Mouse (Mus musculus): ENCODE results near the gene Nxn. TPM values are rescaled to one million over a fixed set of nuclear protein-coding genes. Genes with fewer than 3 reads are reported as not detected.

The Nxn gene
- polyA plus RNA-seq, 1 experiment, result 10.6 TPM

- peak; percentile 79 for DNase-seq
- peaks cover 7% of the 10 kb centered on the region; the same call in 1 of the 2 replicates for H3K4me1 ChIP-seq (ENCODE audit: control insufficient read depth, insufficient read depth, low read length)
Observed at GRCm38 (mm10) chr11:76374491-76375185, 24.3 kb downstream of the Nxn start.

DNA sequence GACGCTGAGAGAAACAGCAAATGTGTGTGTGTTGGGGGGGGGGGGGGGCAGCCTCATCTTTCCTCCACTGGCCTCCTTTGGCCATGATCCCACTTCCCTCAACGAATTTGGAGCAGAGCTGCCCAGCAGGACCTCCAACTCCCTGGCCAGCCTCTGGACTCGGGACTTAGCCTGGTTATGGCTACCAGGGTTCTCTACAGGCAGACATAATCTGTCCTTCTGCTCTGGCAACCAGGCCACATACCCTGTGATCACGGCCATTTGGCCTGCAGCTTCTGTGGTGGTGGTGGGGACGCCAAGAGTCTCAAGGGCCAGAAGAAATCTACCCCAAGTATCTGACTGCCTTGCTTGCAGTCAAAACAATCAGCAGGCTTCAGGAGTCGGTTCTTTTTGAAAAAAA lies 26.4 kb downstream of the Nxn start:
- no peak for TF ChIP-seq CTCF (conservative IDR thresholded peaks at IDR 0.05; ENCODE audit: insufficient read depth, insufficient read length, low read depth, low read length)
- TF ChIP-seq POLR2A (IDR thresholded peaks at IDR 0.05; ENCODE audit: low read depth, low read length), result no peak
- no peak overlapping the region for H3K27ac ChIP-seq (ENCODE audit: insufficient read depth, low read depth, low read length)
- 65% methylated on average over 6 of the region's 6 CpGs for WGBS

More at GRCm38 (mm10) chr11:76374491-76375185, 24.3 kb downstream of the Nxn start:
- H3K4me3 ChIP-seq (ENCODE audit: insufficient read depth, low read depth, low read length), result no peak overlapping the region
- H3K27ac ChIP-seq (ENCODE audit: insufficient read depth, low read depth, low read length), result peak overlapping the region; percentile 65
- H3K27me3 ChIP-seq (replicated peaks; ENCODE audit: control insufficient read depth, insufficient read depth, low read length), result no peaks in the 10 kb centered on the region
- no peak for TF ChIP-seq POLR2A (IDR thresholded peaks at IDR 0.05; ENCODE audit: low read depth, low read length)
- no peak for TF ChIP-seq CTCF (conservative IDR thresholded peaks at IDR 0.05; ENCODE audit: insufficient read depth, insufficient read length, low read depth, low read length)
- H3K36me3 ChIP-seq (ENCODE audit: control insufficient read depth, insufficient read depth, low read length), result no peaks in the 10 kb centered on the region
- 46% methylated on average over 17 of the region's 17 CpGs for WGBS

DNA sequence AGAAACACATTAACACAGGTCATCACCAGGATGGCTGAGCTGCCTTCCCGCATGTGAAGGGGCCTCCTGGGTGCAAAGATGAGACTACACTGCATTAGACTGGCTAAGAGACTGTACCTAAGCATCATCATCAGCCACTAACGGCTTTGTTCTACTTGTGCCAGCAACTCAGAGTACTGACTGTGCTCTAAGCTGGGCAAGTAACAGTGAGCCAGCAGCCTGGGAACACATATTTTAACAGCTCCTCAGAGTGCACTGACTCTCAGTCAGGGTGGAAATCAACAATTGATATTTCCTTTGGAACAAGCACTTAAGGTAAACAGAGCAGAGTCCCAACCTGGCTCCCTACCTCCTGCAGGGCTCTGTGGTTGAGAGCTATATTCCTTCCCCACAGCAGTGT lies 26.8 kb downstream of the Nxn start:
- 50% methylated on average over 2 of the region's 2 CpGs for WGBS

More for the DNA sequence above, 26.4 kb downstream of the Nxn start:
- no peaks in the 10 kb centered on the region for H3K27me3 ChIP-seq (replicated peaks; ENCODE audit: control insufficient read depth, insufficient read depth, low read length)
- H3K36me3 ChIP-seq (ENCODE audit: control insufficient read depth, insufficient read depth, low read length), result no peaks in the 10 kb centered on the region
- no peak overlapping the region for H3K4me3 ChIP-seq (ENCODE audit: insufficient read depth, low read depth, low read length)
- H3K4me1 ChIP-seq (ENCODE audit: control insufficient read depth, insufficient read depth, low read length), result peaks cover 4% of the 10 kb centered on the region; the same call in 1 of the 2 replicates
- DNase-seq, result no peak

DNA sequence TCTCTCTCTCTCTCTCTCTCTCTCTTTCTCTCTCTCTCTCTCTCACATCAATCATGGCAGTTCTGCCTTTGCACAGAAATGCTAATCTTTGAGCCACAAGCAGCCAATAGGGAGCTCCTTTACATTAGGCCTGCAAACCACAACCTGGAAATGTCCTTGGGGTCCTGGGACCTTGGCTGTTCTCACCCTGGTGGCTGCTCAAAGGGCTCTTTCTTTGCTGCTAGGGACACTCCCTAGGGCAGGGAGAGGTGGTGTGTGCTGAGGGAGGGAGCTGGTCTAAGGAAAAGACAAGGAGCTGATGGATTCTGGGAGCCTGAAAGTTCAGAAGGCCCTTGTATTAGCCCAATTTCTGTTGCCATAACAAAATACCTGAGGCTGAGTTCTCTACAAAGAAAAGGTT lies 28.4 kb downstream of the Nxn start:
- Histone ChIP-seq H3K27ac (ENCODE audit: insufficient read depth, low read depth, low read length) (no peak overlapping the region), H3K36me3 (ENCODE audit: control insufficient read depth, insufficient read depth, low read length) (no peaks in the 10 kb centered on the region), H3K4me1 (ENCODE audit: control insufficient read depth, insufficient read depth, low read length) (peaks cover 4% of the 10 kb centered on the region; the same call in 1 of the 2 replicates), H3K4me3 (ENCODE audit: insufficient read depth, low read depth, low read length) (no peak overlapping the region), H3K27me3 (replicated peaks; ENCODE audit: control insufficient read depth, insufficient read depth, low read length) (no peaks in the 10 kb centered on the region)
- DNase-seq, result no peak
- TF ChIP-seq CTCF (conservative IDR thresholded peaks at IDR 0.05; ENCODE audit: insufficient read depth, insufficient read length, low read depth, low read length) (no peak), POLR2A (IDR thresholded peaks at IDR 0.05; ENCODE audit: low read depth, low read length) (no peak)

More for the DNA sequence above, 26.8 kb downstream of the Nxn start:
- Histone ChIP-seq H3K4me3 (ENCODE audit: insufficient read depth, low read depth, low read length) (no peak overlapping the region), H3K27me3 (replicated peaks; ENCODE audit: control insufficient read depth, insufficient read depth, low read length) (no peaks in the 10 kb centered on the region), H3K27ac (ENCODE audit: insufficient read depth, low read depth, low read length) (no peak overlapping the region), H3K36me3 (ENCODE audit: control insufficient read depth, insufficient read depth, low read length) (no peaks in the 10 kb centered on the region), H3K4me1 (ENCODE audit: control insufficient read depth, insufficient read depth, low read length) (peaks cover 4% of the 10 kb centered on the region; the same call in 1 of the 2 replicates)
- TF ChIP-seq CTCF (conservative IDR thresholded peaks at IDR 0.05; ENCODE audit: insufficient read depth, insufficient read length, low read depth, low read length), result no peak
- no peak for TF ChIP-seq POLR2A (IDR thresholded peaks at IDR 0.05; ENCODE audit: low read depth, low read length)
- peak; percentile 21 for DNase-seq

DNA sequence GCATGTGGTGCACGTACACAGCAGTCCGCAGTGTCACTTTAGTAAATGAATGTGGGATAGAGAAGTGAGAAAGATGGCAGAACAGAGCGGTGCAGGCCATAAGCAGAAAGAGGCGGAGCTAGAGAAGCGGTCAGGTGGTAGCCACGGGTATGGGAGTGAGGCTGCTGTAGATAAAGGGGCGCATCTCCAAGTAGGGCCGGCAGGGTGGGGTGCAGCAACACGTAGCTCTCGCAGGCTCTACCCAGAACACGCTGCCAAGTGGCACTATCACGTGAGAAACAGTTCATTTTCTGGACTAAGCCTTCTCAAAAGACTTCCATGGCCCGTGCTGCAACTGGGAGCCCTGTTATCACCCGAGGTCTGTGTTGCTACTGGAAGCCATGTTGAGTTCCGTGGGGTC lies 32.2 kb downstream of the Nxn start:
- no peaks in the 10 kb centered on the region for H3K27me3 ChIP-seq (replicated peaks; ENCODE audit: control insufficient read depth, insufficient read depth, low read length)
- H3K27ac ChIP-seq (ENCODE audit: insufficient read depth, low read depth, low read length), result no peak overlapping the region
- no peak for DNase-seq
- WGBS, result 90% methylated on average over 15 of the region's 15 CpGs
- TF ChIP-seq CTCF (conservative IDR thresholded peaks at IDR 0.05; ENCODE audit: insufficient read depth, insufficient read length, low read depth, low read length) (no peak), POLR2A (IDR thresholded peaks at IDR 0.05; ENCODE audit: low read depth, low read length) (no peak)
- H3K4me1 ChIP-seq (ENCODE audit: control insufficient read depth, insufficient read depth, low read length), result no peaks in the 10 kb centered on the region
- no peaks in the 10 kb centered on the region for H3K36me3 ChIP-seq (ENCODE audit: control insufficient read depth, insufficient read depth, low read length)
- H3K4me3 ChIP-seq (ENCODE audit: insufficient read depth, low read depth, low read length), result no peak overlapping the region

DNA sequence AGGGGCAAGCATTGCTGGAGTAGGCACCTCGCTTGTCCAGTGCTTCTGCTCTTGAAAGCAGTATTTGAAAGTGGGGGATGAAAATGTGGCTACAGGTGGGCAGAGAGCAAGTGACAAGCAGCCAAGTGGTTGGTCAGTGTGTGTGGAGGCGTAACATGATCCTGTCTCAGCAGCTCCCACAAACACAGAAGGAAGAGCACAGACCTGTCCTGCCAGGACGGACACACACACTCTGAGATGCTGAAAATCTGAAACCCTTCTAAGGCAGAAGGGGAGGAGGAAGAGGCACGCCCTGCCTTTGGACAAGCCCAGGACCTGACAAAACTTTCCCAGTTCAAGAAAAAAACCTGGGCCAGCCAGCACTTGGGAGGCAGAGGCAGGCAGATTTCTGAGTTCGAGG lies 34.9 kb downstream of the Nxn start:
- WGBS, result 85% methylated on average over 5 of the region's 5 CpGs

GRCm38 (mm10) chr11:76363636-76364035 lies 35.3 kb downstream of the Nxn start:
- Histone ChIP-seq H3K4me3 (ENCODE audit: insufficient read depth, low read depth, low read length) (no peak overlapping the region), H3K27me3 (replicated peaks; ENCODE audit: control insufficient read depth, insufficient read depth, low read length) (no peaks in the 10 kb centered on the region), H3K4me1 (ENCODE audit: control insufficient read depth, insufficient read depth, low read length) (no peaks in the 10 kb centered on the region), H3K27ac (ENCODE audit: insufficient read depth, low read depth, low read length) (peak overlapping the region; percentile 19; the same call in 1 of the 2 replicates), H3K36me3 (ENCODE audit: control insufficient read depth, insufficient read depth, low read length) (no peaks in the 10 kb centered on the region)
- no peak for TF ChIP-seq CTCF (conservative IDR thresholded peaks at IDR 0.05; ENCODE audit: insufficient read depth, insufficient read length, low read depth, low read length)
- no peak for TF ChIP-seq POLR2A (IDR thresholded peaks at IDR 0.05; ENCODE audit: low read depth, low read length)
- WGBS, result 32% methylated on average over 9 of the region's 9 CpGs
- DNase-seq, result no peak

More for the DNA sequence above, 34.9 kb downstream of the Nxn start:
- Histone ChIP-seq H3K27ac (ENCODE audit: insufficient read depth, low read depth, low read length) (peak overlapping the region; percentile 19; the same call in 1 of the 2 replicates), H3K36me3 (ENCODE audit: control insufficient read depth, insufficient read depth, low read length) (no peaks in the 10 kb centered on the region), H3K27me3 (replicated peaks; ENCODE audit: control insufficient read depth, insufficient read depth, low read length) (no peaks in the 10 kb centered on the region), H3K4me1 (ENCODE audit: control insufficient read depth, insufficient read depth, low read length) (no peaks in the 10 kb centered on the region), H3K4me3 (ENCODE audit: insufficient read depth, low read depth, low read length) (no peak overlapping the region)
- DNase-seq, result no peak
- TF ChIP-seq POLR2A (IDR thresholded peaks at IDR 0.05; ENCODE audit: low read depth, low read length), result no peak
- no peak for TF ChIP-seq CTCF (conservative IDR thresholded peaks at IDR 0.05; ENCODE audit: insufficient read depth, insufficient read length, low read depth, low read length)

Data from kidney, adult 2 months (tissue).